Mouse (Mus musculus) embryonic stem cell, embryonic (primary cell): ENCODE measurements around the gene Eif4e1b.

Experiments used
- CTCF ChIA-PET, 4 experiments: fragments of 300-600 bp in 2 of 4; fragments of 350-600 bp in 2 of 4; sonication (Branson Sonifier 250); formaldehyde crosslinking; loops; one replicate each; lab custom pipeline; 2022; ENCODE audit warnings: inconsistent platforms in 2 of 4; lab: Charles Lee
- POLR2A ChIA-PET, 4 experiments: fragments of 300-600 bp in 2 of 4; fragments of 350-600 bp in 2 of 4; sonication (Branson Sonifier 250); formaldehyde crosslinking; loops; one replicate each; lab custom pipeline; 2022; ENCODE audit warnings: antibody characterized with exemption in 4 of 4, inconsistent platforms in 1 of 4; lab: Charles Lee

Gene Eif4e1b

GRCm38 (mm10) chr13:54783698-54784097, at the start of gene Eif4e1b:
Gene Eif4e1b (plus strand): TSS chr13:54783998.
- CTCF ChIA-PET: interaction anchor here (0.6 to 3.9 kb wide), 13 partner anchors 9 to 719 kb away, joined by 3 to 21 read pairs (median 4); partner anchors contain the start of gene Sncb (in 3 of the 4)
- POLR2A ChIA-PET: interaction anchor here (1.0 to 4.3 kb wide), 20 partner anchors 8 to 407 kb away, joined by 3 to 34 read pairs (median 5); partner anchors contain the start of genes Sncb (in 2 of the 4) and Tspan17 (in 1 of the 4)

- ChIA-PET POLR2A (interaction anchor here in 2 of 4 experiments (0.9 to 1.8 kb wide), 6 partner anchors 9 to 54 kb away, joined by 3 to 5 read pairs (median 4); no protein-coding TSS in a partner anchor), CTCF (no interaction called here)
Measured at GRCm38 (mm10) chr13:54736931-54737330, 46.9 kb upstream of the Eif4e1b start.

GRCm38 (mm10) chr13:54737488-54738212, 46.1 kb upstream of the Eif4e1b start:
- CTCF ChIA-PET: interaction anchor here (0.6 to 1.5 kb wide), 5 partner anchors 20 to 56 kb away, joined by 3 to 5 read pairs (median 3); partner anchors contain the start of gene Sncb (in 1 of the 4)
- POLR2A ChIA-PET: interaction anchor here in 2 of 4 experiments (0.9 to 1.8 kb wide), 9 partner anchors 10 to 452 kb away, joined by 3 to 5 read pairs (median 3); partner anchors contain the start of gene Rnf44 (in 1 of the 2)

- ChIA-PET CTCF (interaction anchor here (0.6 to 1.5 kb wide), 5 partner anchors 21 to 56 kb away, joined by 3 to 5 read pairs (median 3); partner anchors contain the start of gene Sncb (in 1 of the 4)), POLR2A (interaction anchor here in 2 of 4 experiments (1.2 to 1.8 kb wide), 4 partner anchors 11 to 451 kb away, joined by 3 to 5 read pairs (median 4); partner anchors contain the start of gene Rnf44 (in 1 of the 2))
Measured at GRCm38 (mm10) chr13:54738213-54738601, 45.6 kb upstream of the Eif4e1b start.

- ChIA-PET CTCF (interaction anchor here in 1 of 4 experiments (0.5 kb wide), 1 partner anchor 392 kb away, joined by 3 read pairs; no protein-coding TSS in a partner anchor), POLR2A (interaction anchor here in 1 of 4 experiments (0.6 kb wide), 1 partner anchor 216 kb away, joined by 3 read pairs; no protein-coding TSS in a partner anchor)
Measured at GRCm38 (mm10) chr13:54746110-54746509, 37.7 kb upstream of the Eif4e1b start.

GRCm38 (mm10) chr13:54746896-54747295, 36.9 kb upstream of the Eif4e1b start:
- CTCF ChIA-PET: no interaction called here
- POLR2A ChIA-PET: interaction anchor here in 1 of 4 experiments (0.6 kb wide), 1 partner anchor 215 kb away, joined by 3 read pairs; no protein-coding TSS in a partner anchor

- ChIA-PET CTCF (no interaction called here), POLR2A (interaction anchor here in 1 of 4 experiments (0.9 kb wide), 1 partner anchor 296 kb away, joined by 3 read pairs; no protein-coding TSS in a partner anchor)
Measured at GRCm38 (mm10) chr13:54748190-54748589, 35.6 kb upstream of the Eif4e1b start.

GRCm38 (mm10) chr13:54748721-54749060, 35.1 kb upstream of the Eif4e1b start:
- POLR2A ChIA-PET: no interaction called here
- CTCF ChIA-PET: no interaction called here

GRCm38 (mm10) chr13:54749061-54749863, 34.5 kb upstream of the Eif4e1b start:
- POLR2A ChIA-PET: interaction anchor here in 2 of 4 experiments (0.5 to 1.0 kb wide), 3 partner anchors 9 to 125 kb away, joined by 3 to 6 read pairs (median 3); no protein-coding TSS in a partner anchor
- CTCF ChIA-PET: interaction anchor here (0.5 to 1.2 kb wide), 9 partner anchors 9 to 378 kb away, joined by 3 to 16 read pairs (median 4); partner anchors contain the start of gene Cplx2 (in 1 of the 4)

GRCm38 (mm10) chr13:54749864-54750411, 33.9 kb upstream of the Eif4e1b start, which contains the start of gene Gprin1:
Gene Gprin1 (minus strand): TSS chr13:54749874.
- CTCF ChIA-PET: interaction anchor here (0.6 to 1.2 kb wide), 8 partner anchors 8 to 379 kb away, joined by 3 to 16 read pairs (median 4); partner anchors contain the start of gene Cplx2 (in 1 of the 4)
- POLR2A ChIA-PET: interaction anchor here in 2 of 4 experiments (1.0 to 1.5 kb wide), 4 partner anchors 9 to 125 kb away, joined by 3 read pairs; no protein-coding TSS in a partner anchor

- POLR2A ChIA-PET: interaction anchor here in 1 of 4 experiments (1.2 to 1.6 kb wide), 3 partner anchors 12 to 63 kb away, joined by 3 read pairs; no protein-coding TSS in a partner anchor
- CTCF ChIA-PET: interaction anchor here in 2 of 4 experiments (0.6 kb wide), 3 partner anchors 10 to 378 kb away, joined by 3 to 4 read pairs (median 3); no protein-coding TSS in a partner anchor
Measured at GRCm38 (mm10) chr13:54750699-54751098, 33.1 kb upstream of the Eif4e1b start.

GRCm38 (mm10) chr13:54752656-54753055, 31.1 kb upstream of the Eif4e1b start:
- CTCF ChIA-PET: interaction anchor here in 1 of 4 experiments (0.6 to 1.2 kb wide), 3 partner anchors 40 to 380 kb away, joined by 3 to 5 read pairs (median 5); no protein-coding TSS in a partner anchor
- POLR2A ChIA-PET: interaction anchor here in 1 of 4 experiments (1.1 kb wide), 1 partner anchor 37 kb away, joined by 3 read pairs; no protein-coding TSS in a partner anchor

- POLR2A ChIA-PET: no interaction called here
Measured at GRCm38 (mm10) chr13:54753733-54754132, 30.1 kb upstream of the Eif4e1b start.

GRCm38 (mm10) chr13:54754169-54755080, 29.4 kb upstream of the Eif4e1b start:
- ChIA-PET CTCF (interaction anchor here in 1 of 4 experiments (0.7 to 1.4 kb wide), 3 partner anchors 12 to 415 kb away, joined by 3 read pairs; partner anchors contain the start of gene Sncb), POLR2A (interaction anchor here in 2 of 4 experiments (0.6 kb wide), 3 partner anchors 13 to 382 kb away, joined by 3 to 4 read pairs (median 3); no protein-coding TSS in a partner anchor)

More at GRCm38 (mm10) chr13:54753733-54754132, 30.1 kb upstream of the Eif4e1b start:
- CTCF ChIA-PET: interaction anchor here in 1 of 4 experiments (1.4 kb wide), 1 partner anchor 12 kb away, joined by 3 read pairs; the partner anchor contains the start of gene Sncb

- ChIA-PET POLR2A (interaction anchor here in 2 of 4 experiments (0.6 kb wide), 3 partner anchors 13 to 381 kb away, joined by 3 to 4 read pairs (median 3); no protein-coding TSS in a partner anchor), CTCF (interaction anchor here in 1 of 4 experiments (0.6 to 1.4 kb wide), 4 partner anchors 11 to 609 kb away, joined by 3 to 4 read pairs (median 3); partner anchors contain the start of gene Sncb)
Measured at GRCm38 (mm10) chr13:54755201-54755830, 28.5 kb upstream of the Eif4e1b start.
